Mouse (Mus musculus) left cerebral cortex, postnatal 25 days (tissue): ENCODE data around the gene Cox7a2l. TPM values are rescaled to one million over a fixed set of nuclear protein-coding genes. Genes with fewer than 3 reads are reported as not detected.

ENCODE experiments used
- DNase-seq, 2 experiments: peaks; one replicate each; pipeline ENCODE4 v3.0.0; 2022; ENCODE audit warnings: low spot score in 2 of 2, mixed read lengths in 1 of 2
- intact Hi-C: fragments of 180-260 bp; cut with DNase I; formaldehyde crosslinking; loops from one replicate; pipeline ENCODE4 v1.15.1; 2025
- total RNA-seq, 2 experiments: library from RNA; stranded (reverse); gene quantifications; 2 replicates each; pipeline ENCODE4 v1.2.3; 2021

Gene Cox7a2l
- 100 to 1,000 TPM; 165 to 177 TPM for total RNA-seq

DNA sequence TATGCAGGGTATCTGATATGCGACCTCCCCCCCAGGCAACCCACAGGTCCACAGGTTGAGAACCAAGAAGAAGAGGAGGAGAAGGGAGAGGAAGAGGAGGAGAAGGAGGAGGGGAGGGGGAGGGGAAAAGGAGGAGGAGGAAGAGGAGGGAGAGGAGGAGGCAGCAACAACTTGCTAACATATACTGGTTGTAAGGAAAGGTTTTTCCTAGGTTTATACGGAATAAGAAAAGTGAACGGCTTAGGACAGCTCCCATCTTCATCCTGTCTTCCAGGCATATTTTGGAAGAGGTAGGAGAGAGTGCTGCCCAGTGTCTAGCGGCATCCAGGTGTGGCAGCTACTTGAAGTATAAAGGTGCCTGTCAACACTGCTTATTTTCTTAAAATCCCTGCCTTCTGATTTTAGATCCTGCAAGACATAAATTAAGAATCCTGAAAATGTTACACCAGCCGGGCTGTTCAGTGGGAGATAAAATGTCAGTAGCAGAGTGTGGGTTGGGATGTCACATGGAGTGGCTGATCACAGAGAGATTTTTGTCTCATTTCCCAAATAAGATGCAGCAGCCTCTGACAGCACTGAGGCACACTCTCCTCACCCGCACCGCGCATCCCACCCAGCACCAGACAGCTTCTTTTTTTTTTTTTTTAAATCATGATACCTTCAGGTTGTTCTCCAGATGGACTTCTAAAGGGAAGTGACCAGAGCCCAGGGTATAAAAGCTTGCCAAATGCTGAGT is at the start of gene Cox7a2l:
Gene Cox7a2l, minus strand, starts transcription at position 51 of the 736 bp plus-strand sequence.
- intact Hi-C loops: loop anchor here (2.0 to 10.0 kb wide), 2 partner anchors 31 to 267 kb away; no protein-coding TSS in a partner anchor
- DNase-seq: peak; percentile 57 to 92

DNA sequence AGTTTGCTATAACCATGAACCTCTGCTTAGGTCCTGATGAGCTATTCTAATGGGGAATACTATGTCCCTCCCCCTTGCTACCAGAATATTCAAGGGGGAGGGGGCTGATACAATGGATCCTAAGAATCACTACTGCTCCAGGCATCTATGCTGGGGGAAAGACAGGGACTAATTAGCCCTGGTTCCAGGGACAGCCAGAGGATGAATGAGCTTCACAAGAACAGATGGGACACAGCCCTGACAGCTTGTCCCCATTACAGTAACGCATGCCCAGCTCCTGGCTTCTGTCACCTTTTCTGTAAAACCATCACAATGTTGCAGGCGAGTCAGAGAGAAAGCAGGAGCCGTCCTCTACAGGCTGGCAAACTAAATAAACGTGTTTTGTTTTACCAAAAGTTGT is 48.4 kb upstream of the Cox7a2l start:
- intact Hi-C loops: no loop called here
- no peak for DNase-seq

GRCm38 (mm10) chr17:83564119-83564820 is 47.1 kb upstream of the Cox7a2l start:
- no peak for DNase-seq
- intact Hi-C loops: no loop called here

DNA sequence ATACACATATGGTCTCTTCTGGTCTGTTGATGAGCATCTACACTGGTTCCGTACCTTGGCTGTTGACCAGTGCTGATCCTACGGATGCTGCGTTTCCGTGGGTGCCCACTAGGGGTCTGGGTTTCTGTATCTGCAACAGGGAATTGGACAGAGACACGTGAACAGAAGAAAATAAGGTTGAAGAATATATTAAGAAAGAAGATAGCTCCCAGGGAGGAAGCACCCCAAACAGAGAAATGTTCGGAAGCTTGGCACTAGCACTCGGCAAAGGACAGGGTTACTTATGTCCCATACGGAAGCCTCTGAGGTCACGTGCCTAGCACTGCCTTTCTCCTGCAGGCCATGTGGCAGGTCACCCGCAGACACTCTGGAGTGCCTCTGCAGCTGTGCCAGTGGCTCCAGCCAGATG is 46.6 kb upstream of the Cox7a2l start:
- intact Hi-C loops: no loop called here
- peak in 1 of 2 experiments; percentile 34 for DNase-seq

DNA sequence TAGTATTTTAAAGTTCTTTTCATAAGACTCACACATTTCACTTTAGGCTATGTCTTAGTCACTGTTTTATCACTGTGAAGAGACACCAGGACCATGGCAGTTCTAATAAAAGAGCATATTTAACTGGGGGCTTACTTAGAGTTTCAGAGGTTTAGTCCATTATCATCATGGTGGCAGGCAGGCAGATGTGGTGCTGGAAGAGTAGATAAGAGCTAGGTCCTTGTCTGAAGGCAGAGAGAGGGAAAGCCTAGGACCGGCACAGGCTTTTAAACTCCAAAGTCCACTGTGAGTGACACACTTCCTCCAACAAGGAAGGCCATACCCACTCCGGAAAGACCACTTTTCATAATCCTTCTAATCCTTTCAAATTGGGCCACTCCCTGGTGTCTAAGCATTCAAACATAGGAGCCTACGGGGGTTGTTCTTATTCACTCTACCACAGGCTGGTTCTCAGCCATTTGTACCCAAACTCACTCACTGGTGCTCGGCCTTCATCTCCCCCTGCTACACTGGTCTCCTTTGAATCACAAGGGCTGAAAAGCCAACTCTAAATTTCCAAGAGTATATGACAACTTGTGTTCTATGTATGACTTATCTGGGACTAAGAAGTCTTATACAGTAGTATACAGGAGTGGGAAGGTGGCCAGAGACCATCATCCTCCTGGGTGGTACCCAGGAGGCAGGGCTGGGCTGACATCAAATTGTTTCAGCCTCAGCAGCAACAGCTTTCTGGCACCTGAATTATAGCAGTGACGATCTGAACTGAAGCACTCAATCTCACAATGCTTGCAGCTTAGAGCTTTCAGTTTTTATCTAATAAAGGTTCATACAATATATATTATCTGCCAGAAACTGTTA is 45.3 kb upstream of the Cox7a2l start:
- no peak for DNase-seq
- intact Hi-C loops: no loop called here

DNA sequence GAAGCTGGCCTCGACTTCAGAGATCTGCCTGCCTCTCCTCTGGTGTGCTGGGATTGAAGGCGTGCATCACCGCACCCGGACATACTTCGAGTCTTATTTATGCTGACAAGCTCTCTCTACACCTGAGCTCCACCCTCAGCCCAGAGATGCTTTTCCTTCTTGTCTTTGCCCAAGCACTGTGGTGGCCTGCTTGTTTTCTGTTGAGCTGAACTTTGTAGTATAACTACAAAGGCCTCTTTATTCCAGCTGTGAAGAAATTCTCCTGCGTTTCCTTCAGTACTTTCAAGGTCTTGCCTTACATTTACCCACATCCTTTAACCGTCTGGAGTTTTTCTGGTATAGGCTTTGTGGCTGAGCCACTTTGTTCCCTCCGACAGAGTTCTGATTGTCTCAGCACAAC is 42.0 kb upstream of the Cox7a2l start:
- DNase-seq: no peak
- intact Hi-C loops: no loop called here

GRCm38 (mm10) chr17:83555836-83556235 is 38.7 kb upstream of the Cox7a2l start:
- intact Hi-C loops: no loop called here
- DNase-seq: no peak

DNA sequence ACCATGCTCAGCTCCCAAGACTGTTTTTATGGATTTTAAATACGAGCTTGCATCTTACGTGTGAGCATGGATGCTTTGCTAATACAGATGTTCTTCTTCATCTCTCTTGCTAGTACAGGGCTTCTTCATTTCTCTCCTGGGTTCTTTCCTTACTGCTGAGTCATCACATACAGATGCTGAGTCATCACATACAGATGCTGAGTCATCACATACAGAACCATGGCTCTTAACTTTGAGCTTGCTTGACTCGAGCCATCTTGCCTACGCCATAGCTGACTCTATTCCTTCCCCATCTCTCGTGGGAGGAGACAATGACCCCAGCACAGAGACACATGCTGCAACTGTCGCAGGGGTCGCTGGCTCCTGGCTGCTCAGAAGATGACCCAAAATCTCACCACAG is 37.9 kb upstream of the Cox7a2l start:
- DNase-seq: no peak
- intact Hi-C loops: no loop called here

GRCm38 (mm10) chr17:83548501-83549233 is 31.5 kb upstream of the Cox7a2l start:
- DNase-seq: peak in 1 of 2 experiments; percentile 55
- intact Hi-C loops: loop anchor here (2.0 kb wide), 1 partner anchor 32 kb away; the partner anchor contains the start of gene Cox7a2l

- intact Hi-C loops: loop anchor here (2.0 kb wide), 1 partner anchor 272 kb away; no protein-coding TSS in a partner anchor
- DNase-seq: no peak
Measured at GRCm38 (mm10) chr17:83547145-83547544, 30.0 kb upstream of the Cox7a2l start.

DNA sequence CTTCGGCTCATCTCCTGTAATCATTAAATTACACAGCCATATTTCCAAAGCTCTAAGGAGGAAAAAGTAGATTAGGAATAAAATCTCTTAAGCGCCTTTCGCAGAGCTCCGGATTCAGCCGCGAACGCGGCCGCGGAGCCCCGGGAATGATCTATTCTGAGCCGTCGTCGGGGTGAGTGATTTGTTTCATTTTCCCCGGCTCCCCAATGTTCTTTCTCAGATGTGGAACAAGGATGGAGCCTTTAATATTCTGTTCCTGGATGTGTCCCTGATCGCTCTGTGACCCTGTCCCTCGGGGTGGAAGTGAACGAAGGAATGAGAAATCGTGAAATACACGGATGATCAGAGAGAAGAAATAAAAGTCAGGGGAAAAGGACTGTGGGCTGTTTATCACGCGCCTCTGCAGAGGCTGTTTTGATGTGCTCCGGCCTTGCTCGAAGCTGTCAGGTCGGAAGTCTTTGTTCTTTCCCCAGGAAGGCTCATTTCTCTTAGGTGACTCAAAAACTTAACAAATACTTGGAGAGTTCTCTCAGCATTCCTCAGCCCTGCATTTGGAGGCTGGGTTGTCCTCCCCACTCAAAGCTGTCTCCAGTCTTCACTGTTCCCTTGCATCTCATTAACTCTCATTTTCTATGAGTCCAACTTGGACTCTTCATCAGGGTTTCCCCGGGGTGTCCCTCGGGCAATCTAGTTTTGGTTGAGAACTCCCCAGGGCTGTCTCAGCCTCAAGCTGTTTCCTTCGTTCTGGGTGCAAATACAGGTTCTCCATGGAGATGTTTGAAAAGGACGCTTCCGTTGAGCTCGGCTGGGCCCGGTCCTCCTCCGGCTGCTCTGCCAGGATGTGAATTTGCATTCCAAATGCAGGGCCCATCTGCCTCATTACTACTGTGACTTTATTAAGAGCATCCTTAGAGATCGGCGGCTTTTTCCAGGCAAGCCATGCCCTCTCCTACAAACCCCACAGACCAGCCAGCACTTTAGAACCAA is 28.9 kb upstream of the Cox7a2l start:
- peak in 1 of 2 experiments; percentile 55 for DNase-seq
- intact Hi-C loops: loop anchor here (2.0 kb wide), 1 partner anchor 271 kb away; no protein-coding TSS in a partner anchor

GRCm38 (mm10) chr17:83545259-83545658 is 28.1 kb upstream of the Cox7a2l start:
- intact Hi-C loops: no loop called here
- no peak for DNase-seq

- DNase-seq: peak in 1 of 2 experiments; percentile 67
- intact Hi-C loops: no loop called here
Measured at GRCm38 (mm10) chr17:83542424-83542823, 25.3 kb upstream of the Cox7a2l start.

- DNase-seq: no peak
- intact Hi-C loops: no loop called here
Measured at GRCm38 (mm10) chr17:83539262-83540037, 22.3 kb upstream of the Cox7a2l start.

DNA sequence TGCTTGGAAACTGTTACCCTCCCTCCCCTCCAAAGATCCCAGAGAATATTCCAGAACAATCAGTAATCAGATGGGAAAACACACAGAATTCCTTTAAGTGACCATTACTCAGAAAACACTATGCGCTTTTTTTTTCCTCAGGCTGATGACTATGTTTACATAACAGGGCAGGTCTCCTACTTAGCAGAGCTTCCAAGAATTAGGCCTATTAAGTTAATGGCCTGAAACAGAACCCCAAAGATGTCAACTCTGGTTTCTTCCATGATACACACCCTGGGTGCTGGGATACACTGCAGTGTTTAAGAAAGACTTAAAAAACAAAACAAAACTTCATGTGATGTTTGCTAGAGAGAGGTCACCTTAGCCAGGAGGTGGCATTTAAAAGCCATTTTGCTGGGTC is 21.6 kb upstream of the Cox7a2l start:
- DNase-seq: no peak
- intact Hi-C loops: no loop called here

DNA sequence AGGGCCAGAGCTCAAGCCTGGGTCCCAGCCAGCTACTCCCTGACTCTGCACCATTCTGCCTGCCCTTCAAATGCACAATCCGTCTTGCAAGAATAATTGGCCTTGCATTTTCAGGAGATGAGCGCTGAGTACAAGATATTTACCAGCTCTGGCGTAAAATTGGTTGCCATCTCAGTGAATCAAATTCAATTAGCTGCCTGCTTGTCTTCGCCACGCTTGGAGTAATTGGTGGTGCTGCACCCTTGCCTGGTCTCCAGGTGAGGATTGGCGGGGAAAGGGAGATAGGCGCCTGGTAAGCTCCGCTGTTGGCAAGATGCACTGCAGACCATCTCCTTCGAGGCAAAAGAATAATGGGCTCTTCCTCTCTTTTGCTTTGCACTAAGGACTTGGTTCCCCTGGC is 21.0 kb upstream of the Cox7a2l start:
- no peak for DNase-seq
- intact Hi-C loops: no loop called here

GRCm38 (mm10) chr17:83533150-83533549 is 16.0 kb upstream of the Cox7a2l start:
- no peak for DNase-seq
- intact Hi-C loops: no loop called here
